Mouse (Mus musculus) spleen, adult 2 months (tissue): ENCODE measurements around the gene Pak4. TPM values are rescaled to one million over a fixed set of nuclear protein-coding genes. Genes with fewer than 3 reads are reported as not detected.
A peak's percentile ranks its signal among the peaks of the same experiment; 100 is the strongest.

Experiments
- DNase-seq, 2 experiments: peaks; one replicate each; pipeline versions ENCODE4 v3.0.0 to v3.0.0-alpha.2; 2012 to 2021; ENCODE audit warnings: low spot score in 2 of 2, low read depth in 1 of 2
- H3K27ac ChIP-seq: fragments of 200-500 bp; 2 replicates; pipeline ENCODE4 v1.5.1; 2012; ENCODE audit warnings: low read length, inconsistent platforms; ENCODE audit not compliant: insufficient read depth
- H3K27me3 ChIP-seq: fragments of 200-500 bp; 2 replicates; pipeline ENCODE4 v1.6.1; 2012; ENCODE audit warnings: mild to moderate bottlenecking, moderate library complexity, low read length, inconsistent platforms; ENCODE audit not compliant: control insufficient read depth, insufficient read depth
- H3K36me3 ChIP-seq: fragments of 200-500 bp; 2 replicates; pipeline ENCODE4 v1.6.1; 2012; ENCODE audit warnings: mild to moderate bottlenecking, low read length, inconsistent platforms; ENCODE audit not compliant: control insufficient read depth, insufficient read depth
- H3K4me1 ChIP-seq: fragments of 200-500 bp; 2 replicates; pipeline ENCODE4 v1.6.1; 2011; ENCODE audit warnings: inconsistent platforms; ENCODE audit not compliant: control insufficient read depth, insufficient read depth, insufficient read length
- H3K4me3 ChIP-seq: fragments of 200-500 bp; 2 replicates; pipeline ENCODE4 v1.5.1; 2011; ENCODE audit warnings: mild to moderate bottlenecking, inconsistent platforms; ENCODE audit not compliant: insufficient read depth, insufficient read length; ENCODE audit errors: extremely low read depth
- CTCF ChIP-seq: fragments of 200-500 bp; IDR thresholded peaks from 2 replicates; pipeline ENCODE4 v1.5.1; 2011; ENCODE audit warnings: mild to moderate bottlenecking, inconsistent platforms; ENCODE audit not compliant: insufficient read depth, insufficient read length, insufficient replicate concordance; ENCODE audit errors: extremely low read depth
- POLR2A ChIP-seq: fragments of 200-500 bp; IDR thresholded peaks from 2 replicates; pipeline ENCODE4 v1.6.1; 2011; ENCODE audit warnings: low read depth, low read length, inconsistent platforms
- WGBS: fragments of 180-500 bp; shearing (Covaris S2); methylation state at CpG from one replicate; pipeline ENCODE4 v1.1.7; 2018; 5-methylcytosine and 5-hydroxymethylcytosine counted together
- polyA plus RNA-seq: library from polyadenylated mRNA; depleted of rRNA; stranded (reverse); fragments of >200 nt; gene quantifications from 2 replicates; pipeline ENCODE4 v1.2.3, GENCODE M21; 2012

Gene Pak4
- polyA plus RNA-seq, 1 experiment, result 13.2 TPM

DNA sequence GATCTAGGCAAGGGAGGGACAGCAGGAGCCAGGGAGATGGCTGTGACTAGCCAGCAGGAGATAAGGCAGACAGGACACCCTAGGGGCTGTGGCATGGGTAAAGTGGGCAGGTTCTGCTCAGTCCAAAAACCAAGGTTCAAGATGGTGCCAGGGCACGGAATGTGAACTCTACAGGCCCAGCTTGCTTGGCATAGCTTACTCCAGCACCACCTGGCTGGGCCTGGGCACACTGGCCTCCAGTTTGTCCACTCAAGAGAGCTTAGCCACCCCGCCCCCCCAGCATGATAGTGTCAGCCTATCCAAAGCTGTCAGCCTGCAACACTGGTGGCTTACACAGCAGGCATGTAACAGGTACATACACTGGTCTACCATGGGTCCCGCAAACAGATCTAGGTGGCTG, 24.7 kb downstream of the Pak4 start:
- no peak overlapping the region for H3K4me3 ChIP-seq
- DNase-seq, result no peak
- 0 out of 2 replicates have a peak, but pooled peaks cover 1% of the 10 kb centered on the region for H3K36me3 ChIP-seq
- H3K4me1 ChIP-seq, result no peaks in the 10 kb centered on the region
- H3K27ac ChIP-seq, result no peak overlapping the region
- no peak for TF ChIP-seq POLR2A
- TF ChIP-seq CTCF, result no peak
- 89% methylated on average over 3 of the region's 3 CpGs for WGBS
- H3K27me3 ChIP-seq, result no peaks in the 10 kb centered on the region

DNA sequence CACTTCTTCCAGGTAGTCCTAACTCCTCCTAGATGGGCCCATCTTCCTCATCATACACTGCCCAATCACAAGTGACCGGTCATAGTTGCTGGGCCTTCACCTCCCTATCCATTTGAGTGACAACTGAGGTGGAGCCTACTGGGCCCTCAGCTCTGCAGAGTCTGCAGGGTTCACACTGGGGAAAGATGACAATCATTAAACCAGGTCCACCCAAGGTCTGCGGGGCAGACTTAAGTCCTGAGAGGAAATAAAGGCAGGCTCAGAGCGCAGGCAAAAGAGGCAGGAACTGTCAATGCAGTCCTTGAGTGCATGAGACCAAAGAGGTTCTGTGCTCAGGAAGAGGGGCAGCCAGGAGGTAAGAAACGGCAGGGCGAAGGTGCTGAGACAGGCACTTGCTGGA, 25.3 kb downstream of the Pak4 start:
- Histone ChIP-seq H3K4me1 (no peaks in the 10 kb centered on the region), H3K27me3 (no peaks in the 10 kb centered on the region), H3K4me3 (no peak overlapping the region), H3K36me3 (peaks cover 3% of the 10 kb centered on the region; the same call in 1 of the 2 replicates), H3K27ac (no peak overlapping the region)
- DNase-seq, result no peak
- TF ChIP-seq POLR2A, result no peak
- no peak for TF ChIP-seq CTCF
- WGBS, result 89% methylated on average over 5 of the region's 5 CpGs

GRCm38 (mm10) chr7:28570982-28571682, 26.9 kb downstream of the Pak4 start:
- no peak for DNase-seq
- H3K4me3 ChIP-seq, result no peak overlapping the region
- no peak overlapping the region for H3K27ac ChIP-seq
- WGBS, result 57% methylated on average over 5 of the region's 5 CpGs
- H3K4me1 ChIP-seq, result no peaks in the 10 kb centered on the region
- no peaks in the 10 kb centered on the region for H3K27me3 ChIP-seq
- TF ChIP-seq CTCF, result no peak
- TF ChIP-seq POLR2A, result no peak
- H3K36me3 ChIP-seq, result peaks cover 8% of the 10 kb centered on the region

DNA sequence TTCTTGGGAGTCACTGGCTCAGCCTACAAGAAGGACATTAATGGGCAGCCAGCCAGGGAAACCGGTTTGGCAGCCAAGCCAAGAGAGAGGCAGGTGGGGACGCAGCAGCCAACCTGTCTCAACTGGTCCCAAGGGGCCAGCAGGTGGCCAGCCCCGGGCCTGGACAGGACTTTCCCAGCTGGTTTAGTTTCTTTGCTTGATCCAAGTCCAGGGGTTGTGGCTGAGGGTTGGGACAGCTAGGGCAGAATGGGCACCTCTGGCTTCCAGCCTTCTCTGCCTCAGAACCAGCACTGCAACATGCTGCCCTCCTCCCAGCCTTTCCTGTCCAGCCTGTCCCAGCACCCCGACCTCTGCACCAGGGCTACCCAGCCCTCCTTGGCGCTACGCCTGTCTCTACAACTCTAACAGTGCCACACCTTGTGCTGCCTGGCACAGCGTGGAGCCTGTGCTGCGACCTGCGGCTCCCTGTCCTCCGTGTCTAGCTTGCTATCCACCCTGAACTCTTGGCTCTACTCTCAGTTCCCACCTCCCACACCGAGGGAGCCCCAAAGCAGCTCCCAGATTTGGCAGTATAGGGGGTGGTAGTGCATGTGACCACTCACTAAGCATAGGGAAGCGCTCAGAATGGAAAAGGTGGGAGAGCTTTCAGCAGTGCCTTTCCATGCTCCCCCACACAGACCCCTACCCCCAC, 27.5 kb downstream of the Pak4 start:
- no peaks in the 10 kb centered on the region for H3K4me1 ChIP-seq
- no peaks in the 10 kb centered on the region for H3K27me3 ChIP-seq
- no peak for DNase-seq
- H3K4me3 ChIP-seq, result no peak overlapping the region
- TF ChIP-seq CTCF, result no peak
- no peak for TF ChIP-seq POLR2A
- peaks cover 8% of the 10 kb centered on the region for H3K36me3 ChIP-seq
- no peak overlapping the region for H3K27ac ChIP-seq
- WGBS, result 77% methylated on average over 12 of the region's 12 CpGs

- no peaks in the 10 kb centered on the region for H3K27me3 ChIP-seq
- no peak overlapping the region for H3K27ac ChIP-seq
- H3K4me1 ChIP-seq, result no peaks in the 10 kb centered on the region
- DNase-seq, result peak; percentile 35 to 55
- H3K4me3 ChIP-seq, result no peak overlapping the region
- peak; percentile 49; the same call in 1 of the 2 replicates for TF ChIP-seq CTCF
- no peak for TF ChIP-seq POLR2A
- H3K36me3 ChIP-seq, result peaks cover 12% of the 10 kb centered on the region
Measured at GRCm38 (mm10) chr7:28568253-28568652, 29.7 kb downstream of the Pak4 start.

DNA sequence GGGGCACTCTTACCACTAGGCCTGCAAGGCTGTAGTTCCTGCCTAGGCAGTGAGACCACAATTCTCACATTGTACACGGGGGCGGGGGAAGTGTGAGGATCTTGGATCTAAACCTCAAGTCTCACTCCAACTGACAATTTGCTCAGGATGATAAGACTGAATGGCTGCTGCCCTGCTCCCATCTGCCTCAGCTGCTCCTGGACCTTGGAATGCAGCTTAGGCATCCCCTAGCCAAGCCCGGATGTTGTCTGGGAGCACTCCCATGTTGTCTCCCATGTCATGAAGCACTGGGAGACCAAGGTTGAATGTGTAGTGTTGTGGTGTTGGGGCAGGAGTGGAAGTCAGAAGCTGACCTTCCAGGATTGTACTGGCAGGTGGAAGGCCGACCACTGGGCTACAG, 30.4 kb downstream of the Pak4 start:
- H3K36me3 ChIP-seq, result peaks cover 12% of the 10 kb centered on the region

GRCm38 (mm10) chr7:28565407-28565806, 32.6 kb downstream of the Pak4 start:
- 53% methylated on average over 5 of the region's 5 CpGs for WGBS
- no peaks in the 10 kb centered on the region for H3K27me3 ChIP-seq
- TF ChIP-seq POLR2A, result no peak
- TF ChIP-seq CTCF, result no peak
- no peak for DNase-seq
- H3K36me3 ChIP-seq, result peaks cover 14% of the 10 kb centered on the region
- no peak overlapping the region for H3K27ac ChIP-seq
- no peaks in the 10 kb centered on the region for H3K4me1 ChIP-seq
- H3K4me3 ChIP-seq, result no peak overlapping the region

More for the DNA sequence above, 30.4 kb downstream of the Pak4 start:
- Histone ChIP-seq H3K27ac (no peak overlapping the region), H3K4me1 (no peaks in the 10 kb centered on the region), H3K27me3 (no peaks in the 10 kb centered on the region), H3K4me3 (no peak overlapping the region)
- no peak for TF ChIP-seq CTCF
- TF ChIP-seq POLR2A, result no peak
- DNase-seq, result no peak
- 74% methylated on average over 4 of the region's 4 CpGs for WGBS
